Mouse (Mus musculus) urinary bladder, postnatal 4 days (tissue): ENCODE results near the gene Abcg8.

Source experiments
- DNase-seq, 2 experiments: peaks; one replicate each; pipeline ENCODE4 v3.0.0; 2021 to 2022; ENCODE audit warnings: low spot score in 2 of 2

The Abcg8 gene

GRCm38 (mm10) chr17:84658195-84658594 is 17.9 kb upstream of the Abcg8 start:
- DNase-seq, result no peak

GRCm38 (mm10) chr17:84658951-84659350 is 17.2 kb upstream of the Abcg8 start:
- DNase-seq, result no peak

GRCm38 (mm10) chr17:84665053-84665452 is 11.0 kb upstream of the Abcg8 start:
- DNase-seq, result no peak

GRCm38 (mm10) chr17:84665691-84666090 is 10.4 kb upstream of the Abcg8 start:
- no peak for DNase-seq

- no peak for DNase-seq
Observed at GRCm38 (mm10) chr17:84667848-84668247, 8.3 kb upstream of the Abcg8 start.

GRCm38 (mm10) chr17:84672376-84673369 is 3.4 kb upstream of the Abcg8 start:
- DNase-seq, result no peak

GRCm38 (mm10) chr17:84674048-84674447 is 2.1 kb upstream of the Abcg8 start:
- DNase-seq, result no peak

GRCm38 (mm10) chr17:84675204-84675603 is 898 bp upstream of the Abcg8 start:
- DNase-seq, result no peak

- DNase-seq, result no peak
Observed at GRCm38 (mm10) chr17:84677595-84677994, 1.5 kb downstream of the Abcg8 start.

GRCm38 (mm10) chr17:84681670-84682069 is 5.6 kb downstream of the Abcg8 start:
- no peak for DNase-seq

GRCm38 (mm10) chr17:84682734-84683717 is 6.9 kb downstream of the Abcg8 start, which contains the start of gene Abcg5:
Gene Abcg5, minus strand, starts transcription at chr17:84683011.
- no peak for DNase-seq

GRCm38 (mm10) chr17:84684284-84684683 is 8.2 kb downstream of the Abcg8 start:
- DNase-seq, result no peak

GRCm38 (mm10) chr17:84685286-84685685 is 9.2 kb downstream of the Abcg8 start:
- DNase-seq, result no peak

- DNase-seq, result no peak
Observed at GRCm38 (mm10) chr17:84687994-84688393, 11.9 kb downstream of the Abcg8 start.

GRCm38 (mm10) chr17:84688834-84689233 is 12.7 kb downstream of the Abcg8 start:
- no peak for DNase-seq

GRCm38 (mm10) chr17:84689316-84689715 is 13.2 kb downstream of the Abcg8 start:
- no peak for DNase-seq

GRCm38 (mm10) chr17:84690111-84690510 is 14.0 kb downstream of the Abcg8 start:
- no peak for DNase-seq

GRCm38 (mm10) chr17:84693741-84694140 is 17.6 kb downstream of the Abcg8 start:
- no peak for DNase-seq

- DNase-seq, result no peak
Observed at GRCm38 (mm10) chr17:84696537-84696936, 20.4 kb downstream of the Abcg8 start.

GRCm38 (mm10) chr17:84698727-84699126 is 22.6 kb downstream of the Abcg8 start:
- peak in 1 of 2 experiments; percentile 39 for DNase-seq

GRCm38 (mm10) chr17:84707407-84707806 is 31.3 kb downstream of the Abcg8 start:
- no peak for DNase-seq

- DNase-seq, result no peak
Observed at GRCm38 (mm10) chr17:84708818-84709217, 32.7 kb downstream of the Abcg8 start.
